Mouse (Mus musculus) heart, embryonic 12.5 days (tissue): ENCODE measurements at regions not wholly inside any gene's neighbourhood (a gene's known extent, or its start where the extent isn't known, plus 50 kb on each side); places are given as distances from the start of the nearest gene placed in this dataset.

ENCODE experiments used
- ATAC-seq: fragments of 200-750 bp; cut with Nextera tagmentation; 2 replicates; pipeline ENCODE4 v1.8.0; 2017; ENCODE audit warnings: moderate TSS enrichment, moderate library complexity; ENCODE audit not compliant: insufficient number of reproducible peaks, low FRiP score
- H3K27ac ChIP-seq: fragments of 300-500 bp; sonication (generic); 2 replicates; pipeline ENCODE4 v1.5.1; 2016; ENCODE audit warnings: mild to moderate bottlenecking, moderate library complexity; ENCODE audit not compliant: poor library complexity, severe bottlenecking
- H3K27me3 ChIP-seq: fragments of 300-500 bp; sonication (generic); replicated peaks from 2 replicates; pipeline ENCODE4 v1.6.1; 2016; ENCODE audit warnings: mild to moderate bottlenecking, moderate library complexity
- H3K36me3 ChIP-seq: fragments of 300-500 bp; sonication (generic); 2 replicates; pipeline ENCODE4 v1.6.1; 2016; ENCODE audit warnings: mild to moderate bottlenecking, moderate library complexity
- H3K4me1 ChIP-seq: fragments of 300-500 bp; sonication (generic); replicated peaks from 2 replicates; pipeline ENCODE4 v1.6.1; 2016; ENCODE audit warnings: mild to moderate bottlenecking
- H3K4me2 ChIP-seq: fragments of 300-500 bp; sonication (generic); 2 replicates; pipeline ENCODE4 v1.6.1; 2016; ENCODE audit warnings: mild to moderate bottlenecking, moderate library complexity
- H3K4me3 ChIP-seq: fragments of 300-500 bp; sonication (generic); 2 replicates; pipeline ENCODE4 v1.5.1; 2016; ENCODE audit warnings: mild to moderate bottlenecking
- H3K9ac ChIP-seq: fragments of 300-500 bp; sonication (generic); 2 replicates; pipeline ENCODE4 v1.6.1; 2016; ENCODE audit warnings: mild to moderate bottlenecking, moderate library complexity
- H3K9me3 ChIP-seq: fragments of 300-500 bp; sonication (generic); replicated peaks from 2 replicates; pipeline ENCODE4 v1.6.1; 2016; ENCODE audit warnings: mild to moderate bottlenecking, moderate library complexity
- WGBS: fragments of 180-500 bp; shearing (Covaris S2); methylation state at CpG from one replicate; pipeline ENCODE4 v1.1.7; 2016; 5-methylcytosine and 5-hydroxymethylcytosine counted together

- Histone ChIP-seq H3K4me2 (no peak overlapping the region), H3K27me3 (no peaks in the 10 kb centered on the region), H3K9me3 (no peaks in the 10 kb centered on the region), H3K4me1 (peaks cover 12% of the 10 kb centered on the region), H3K9ac (no peak overlapping the region), H3K27ac (no peak overlapping the region), H3K4me3 (no peak overlapping the region), H3K36me3 (no peaks in the 10 kb centered on the region)
- WGBS, result 88% methylated on average over 1 of the region's 1 CpGs
- ATAC-seq, result no peak
These were observed 179.0 kb upstream of the Meis1 start for GRCm38 (mm10) chr11:19197790-19198189.

GRCm38 (mm10) chr11:19202602-19203517 lies 184.1 kb upstream of the Meis1 start:
- WGBS, result 69% methylated on average over 8 of the region's 8 CpGs
- Histone ChIP-seq H3K4me2 (no peak overlapping the region), H3K27ac (no peak overlapping the region; the same call in 1 of the 2 replicates), H3K36me3 (no peaks in the 10 kb centered on the region), H3K4me1 (no peaks in the 10 kb centered on the region), H3K4me3 (no peak overlapping the region), H3K27me3 (no peaks in the 10 kb centered on the region), H3K9me3 (no peaks in the 10 kb centered on the region), H3K9ac (no peak overlapping the region)
- ATAC-seq, result no peak

DNA sequence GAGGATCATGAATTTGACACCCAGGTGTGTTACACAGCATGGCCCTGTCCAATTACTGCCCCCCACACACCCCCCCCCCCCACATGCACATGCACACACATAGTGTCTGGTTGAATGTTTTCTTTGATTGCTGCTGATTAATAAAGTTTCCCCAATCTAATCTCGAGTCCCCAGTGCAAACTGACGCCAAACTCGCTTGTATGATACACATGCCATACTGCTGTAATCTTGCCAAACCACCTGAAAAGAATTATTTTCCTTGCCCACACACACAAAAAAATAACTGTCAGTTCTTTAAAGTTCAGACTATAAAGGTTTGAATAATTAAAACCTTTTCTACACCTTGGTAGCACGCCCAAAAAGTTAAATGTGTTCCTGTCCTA lies 184.7 kb upstream of the Meis1 start:
- no peak overlapping the region for H3K4me2 ChIP-seq
- ATAC-seq, result no peak
- 75% methylated on average over 4 of the region's 4 CpGs for WGBS
- H3K36me3 ChIP-seq, result no peaks in the 10 kb centered on the region
- no peaks in the 10 kb centered on the region for H3K27me3 ChIP-seq
- H3K4me3 ChIP-seq, result no peak overlapping the region
- H3K27ac ChIP-seq, result no peak overlapping the region
- H3K9ac ChIP-seq, result no peak overlapping the region
- H3K9me3 ChIP-seq, result no peaks in the 10 kb centered on the region
- H3K4me1 ChIP-seq, result no peaks in the 10 kb centered on the region

DNA sequence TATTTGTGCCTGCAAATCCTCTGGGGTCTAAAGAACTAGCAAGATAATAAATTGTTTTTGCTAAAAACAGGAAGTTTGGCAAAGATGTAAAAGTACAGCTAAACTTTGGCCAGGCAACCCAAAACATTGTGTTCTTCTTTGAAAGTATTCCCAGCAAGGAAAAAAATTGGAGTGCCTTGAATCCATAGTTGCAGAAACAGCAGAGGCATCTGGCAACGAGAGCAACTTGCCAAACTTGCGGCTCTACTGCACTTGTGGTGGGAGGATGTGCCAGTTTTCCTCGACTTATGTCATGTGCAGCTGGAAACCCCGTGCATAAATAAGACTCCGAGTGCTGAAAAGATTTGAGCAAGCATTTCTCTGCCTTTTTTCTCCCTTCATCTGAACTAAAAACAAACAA lies 185.2 kb upstream of the Meis1 start:
- no peak for ATAC-seq
- Histone ChIP-seq H3K27ac (no peak overlapping the region), H3K9me3 (no peaks in the 10 kb centered on the region), H3K4me3 (no peak overlapping the region), H3K9ac (no peak overlapping the region), H3K36me3 (no peaks in the 10 kb centered on the region), H3K4me1 (no peaks in the 10 kb centered on the region), H3K27me3 (no peaks in the 10 kb centered on the region), H3K4me2 (no peak overlapping the region)
- WGBS, result 51% methylated on average over 5 of the region's 5 CpGs

DNA sequence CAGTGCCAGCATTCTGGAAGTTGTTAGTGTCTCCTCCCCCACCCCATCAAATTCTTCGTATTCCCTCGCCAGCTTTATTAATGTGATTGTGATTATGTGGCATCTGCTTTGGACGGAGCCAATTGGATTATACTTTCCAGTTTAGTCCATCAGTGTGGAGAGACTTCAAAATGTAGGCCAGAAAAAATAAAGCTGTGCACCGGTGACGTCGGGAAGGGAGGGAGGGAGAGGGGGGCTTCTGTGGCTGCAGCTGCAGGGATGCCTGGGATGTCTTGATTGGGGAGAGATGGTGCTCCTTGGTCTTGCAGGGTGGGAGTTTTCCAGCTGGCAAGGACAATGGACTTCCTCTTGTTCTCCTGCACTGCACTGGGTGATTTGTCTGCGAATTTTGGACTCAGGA lies 185.7 kb upstream of the Meis1 start:
- H3K9ac ChIP-seq, result no peak overlapping the region

GRCm38 (mm10) chr11:19205174-19205573 lies 186.4 kb upstream of the Meis1 start:
- no peaks in the 10 kb centered on the region for H3K27me3 ChIP-seq
- no peaks in the 10 kb centered on the region for H3K36me3 ChIP-seq
- ATAC-seq, result no peak
- H3K4me3 ChIP-seq, result no peak overlapping the region
- no peak overlapping the region for H3K4me2 ChIP-seq
- no peak overlapping the region for H3K27ac ChIP-seq
- no peaks in the 10 kb centered on the region for H3K9me3 ChIP-seq
- H3K4me1 ChIP-seq, result no peaks in the 10 kb centered on the region
- H3K9ac ChIP-seq, result no peak overlapping the region

More for the DNA sequence above, 185.7 kb upstream of the Meis1 start:
- Histone ChIP-seq H3K4me1 (no peaks in the 10 kb centered on the region), H3K4me2 (no peak overlapping the region), H3K27ac (no peak overlapping the region), H3K9me3 (no peaks in the 10 kb centered on the region), H3K4me3 (no peak overlapping the region), H3K27me3 (no peaks in the 10 kb centered on the region), H3K36me3 (no peaks in the 10 kb centered on the region)
- no peak for ATAC-seq
- WGBS, result 46% methylated on average over 7 of the region's 7 CpGs

DNA sequence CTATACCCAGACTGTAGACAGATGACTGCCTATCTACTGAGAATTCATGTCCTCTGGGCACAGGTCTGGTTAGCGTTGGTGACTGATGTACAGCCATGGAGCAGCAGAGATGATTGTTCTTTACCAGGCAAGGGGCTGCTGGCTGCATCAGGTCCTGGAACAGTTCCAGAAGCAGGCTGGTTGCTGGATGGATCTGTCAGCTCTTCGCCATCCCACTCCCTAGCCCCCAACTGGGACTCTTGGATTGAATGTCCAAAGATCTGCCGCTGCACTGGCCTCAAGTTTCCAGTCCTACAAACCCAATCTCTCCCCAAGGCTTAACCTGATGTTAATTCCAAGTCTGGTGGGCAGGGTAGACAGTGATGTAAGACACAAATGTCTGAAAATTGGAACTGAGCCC lies 200.7 kb upstream of the Meis1 start:
- Histone ChIP-seq H3K4me3 (no peak overlapping the region), H3K36me3 (no peaks in the 10 kb centered on the region), H3K27me3 (no peaks in the 10 kb centered on the region), H3K9me3 (no peaks in the 10 kb centered on the region), H3K4me1 (no peaks in the 10 kb centered on the region), H3K9ac (no peak overlapping the region), H3K4me2 (no peak overlapping the region), H3K27ac (no peak overlapping the region)
- no peak for ATAC-seq
- 62% methylated on average over 3 of the region's 3 CpGs for whole genome bisulfite sequencing

DNA sequence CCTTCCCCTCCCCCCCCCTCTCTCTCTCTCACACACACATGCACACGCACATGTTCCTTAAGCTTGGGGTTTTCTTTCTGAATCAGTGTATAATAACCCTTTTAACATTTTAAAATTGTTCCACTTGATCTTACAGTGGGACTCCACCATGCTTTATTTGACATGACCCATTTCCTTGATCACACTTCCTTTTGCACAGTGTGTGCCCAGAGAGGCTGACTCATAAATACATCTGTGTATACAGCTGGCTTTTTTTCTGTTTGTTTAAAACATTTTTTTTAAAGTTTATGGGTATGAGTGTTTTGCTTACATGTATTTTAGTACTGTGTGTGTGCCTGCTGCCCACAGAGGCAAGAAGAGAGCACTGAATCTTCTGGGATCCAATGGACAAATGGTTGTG lies 202.7 kb upstream of the Meis1 start:
- H3K27ac ChIP-seq, result no peak overlapping the region
- H3K9ac ChIP-seq, result no peak overlapping the region
- H3K4me3 ChIP-seq, result no peak overlapping the region
- no peak for ATAC-seq
- 0 out of 2 replicates have a peak, but pooled peaks cover 4% of the 10 kb centered on the region for H3K27me3 ChIP-seq
- no peak overlapping the region for H3K4me2 ChIP-seq
- H3K9me3 ChIP-seq, result no peaks in the 10 kb centered on the region
- no peaks in the 10 kb centered on the region for H3K4me1 ChIP-seq
- no peaks in the 10 kb centered on the region for H3K36me3 ChIP-seq
- 100% methylated on average over 1 of the region's 1 CpGs for WGBS

DNA sequence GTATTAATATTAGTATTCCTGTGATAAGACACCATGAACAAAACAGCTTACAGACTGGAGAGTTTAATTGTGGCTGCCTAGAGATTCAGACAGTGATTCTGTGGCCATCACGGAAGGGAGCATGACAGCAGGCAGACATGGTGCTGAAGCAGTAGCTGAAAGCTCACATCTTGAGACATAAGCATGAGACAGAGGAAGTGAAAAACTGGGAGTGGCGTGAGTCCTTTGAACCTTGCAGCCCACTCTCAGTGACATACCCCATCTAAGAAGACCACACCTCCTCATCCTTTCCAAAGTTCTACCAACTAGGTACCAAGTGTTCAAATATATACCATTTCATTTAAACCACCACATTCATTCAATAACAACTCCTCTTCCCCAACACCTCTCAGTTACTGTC lies 208.0 kb upstream of the Meis1 start:
- Histone ChIP-seq H3K4me2 (no peak overlapping the region), H3K27me3 (0 out of 2 replicates have a peak, but pooled peaks cover 4% of the 10 kb centered on the region), H3K9me3 (no peaks in the 10 kb centered on the region), H3K36me3 (no peaks in the 10 kb centered on the region), H3K9ac (no peak overlapping the region), H3K4me3 (no peak overlapping the region), H3K4me1 (no peaks in the 10 kb centered on the region), H3K27ac (no peak overlapping the region)
- ATAC-seq, result no peak
- WGBS, result 74% methylated on average over 2 of the region's 2 CpGs

GRCm38 (mm10) chr11:19227716-19228115 lies 208.9 kb upstream of the Meis1 start:
- no peak overlapping the region for H3K4me3 ChIP-seq
- no peak overlapping the region for H3K4me2 ChIP-seq
- H3K27ac ChIP-seq, result no peak overlapping the region
- no peak overlapping the region for H3K9ac ChIP-seq
- peaks cover under 1% of the 10 kb centered on the region; the same call in 1 of the 2 replicates for H3K9me3 ChIP-seq
- no peaks in the 10 kb centered on the region for H3K36me3 ChIP-seq
- ATAC-seq, result no peak
- WGBS, result 72% methylated on average over 4 of the region's 4 CpGs
- H3K4me1 ChIP-seq, result no peaks in the 10 kb centered on the region
- H3K27me3 ChIP-seq, result 0 out of 2 replicates have a peak, but pooled peaks cover 4% of the 10 kb centered on the region

- Histone ChIP-seq H3K9me3 (no peaks in the 10 kb centered on the region), H3K27me3 (peaks cover 4% of the 10 kb centered on the region; the same call in 1 of the 2 replicates), H3K4me1 (no peaks in the 10 kb centered on the region), H3K36me3 (no peaks in the 10 kb centered on the region), H3K4me2 (no peak overlapping the region), H3K27ac (no peak overlapping the region), H3K9ac (no peak overlapping the region), H3K4me3 (no peak overlapping the region)
- ATAC-seq, result no peak
- 83% methylated on average over 11 of the region's 11 CpGs for WGBS
These were observed 227.8 kb upstream of the Meis1 start for GRCm38 (mm10) chr11:19246390-19247114.
